Mouse (Mus musculus) liver, embryonic 14 days (tissue): ENCODE results near the gene Gm49392. TPM values are rescaled to one million over a fixed set of nuclear protein-coding genes. Genes with fewer than 3 reads are reported as not detected.

Experiments used
- polyA plus RNA-seq: library from polyadenylated mRNA; depleted of rRNA; stranded (reverse); fragments of >200 nt; gene quantifications from 2 replicates; pipeline ENCODE4 v1.2.3, GENCODE M21; 2012; rRNA removed

The Gm49392 gene
- 0.05 TPM in 1 of 2 replicates, not detected in the other for polyA plus RNA-seq

GRCm38 (mm10) chr13:60896794-60897193 lies at the start of gene Gm49392:
Gene Gm49392, minus strand, starts transcription at chr13:60896894.

DNA sequence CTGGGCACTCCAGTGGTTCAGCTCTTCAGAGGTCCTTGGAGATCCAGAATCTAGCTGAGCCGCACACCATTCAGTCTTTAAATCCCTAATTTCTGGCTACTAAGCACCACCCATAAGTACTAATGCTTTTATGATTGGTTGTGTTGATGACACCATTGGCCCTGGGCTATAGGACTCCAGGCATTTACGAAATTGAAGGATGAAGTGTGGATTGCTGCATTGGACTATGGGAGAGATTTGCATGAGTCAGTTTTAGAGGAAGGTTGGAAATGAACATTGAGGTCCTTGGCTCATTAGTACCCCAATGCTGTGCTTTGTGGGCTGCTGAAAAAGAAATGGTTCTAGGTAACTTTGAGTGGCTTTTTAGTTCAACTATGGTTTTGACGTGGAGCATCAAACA lies 45.2 kb upstream of the Gm49392 start, which contains the start of gene Tpbpa:
Tpbpa (minus strand) TSS at position 101 of the 400 bp plus-strand sequence.

DNA sequence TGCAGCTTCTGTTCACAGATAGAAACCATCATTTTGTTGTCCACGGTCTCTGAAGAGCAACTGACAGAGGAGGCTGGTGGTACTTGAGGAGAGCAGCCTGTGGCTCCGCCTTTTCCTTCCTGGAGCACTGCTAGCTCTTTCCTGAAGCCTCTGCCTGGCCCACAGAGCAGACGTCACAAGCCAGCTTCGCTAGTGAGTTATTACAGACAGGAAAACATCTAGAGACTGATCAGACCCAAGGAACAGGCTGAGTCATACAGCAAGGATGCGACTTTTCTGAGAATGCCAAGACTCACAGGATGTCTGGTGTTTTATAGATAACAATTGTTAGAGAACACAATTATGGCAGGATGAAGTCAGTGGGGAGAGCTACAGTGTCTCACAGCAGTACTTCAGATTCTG lies 39.8 kb upstream of the Gm49392 start, which contains the start of the genes Gm49391 and Ctla2a:
Gm49391 (minus strand) TSS at position 72 of the 402 bp plus-strand sequence.
Ctla2a (minus strand) TSS at position 126 of the 402 bp plus-strand sequence.

DNA sequence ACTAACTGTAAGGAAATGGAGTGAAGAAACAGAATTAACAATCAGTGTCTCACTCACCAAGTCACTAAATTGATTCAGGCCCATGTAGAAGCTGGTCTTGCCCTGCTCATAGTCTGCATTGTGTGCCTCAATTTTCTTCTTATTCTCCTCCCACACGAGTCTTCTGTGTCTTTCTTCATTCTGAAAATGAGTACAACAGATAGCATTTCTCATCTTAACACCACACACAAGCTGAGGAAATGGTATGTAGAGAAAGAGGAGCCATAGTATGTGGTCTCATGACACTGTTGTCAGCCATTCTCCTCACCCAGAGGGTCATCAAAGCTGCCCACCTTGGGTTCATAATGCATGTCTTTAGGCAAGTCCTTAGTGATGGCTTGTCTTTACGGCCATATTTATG lies 38.8 kb upstream of the Gm49392 start, which contains the start of gene Gm49393:
Gm49393 (minus strand) TSS at position 101 of the 400 bp plus-strand sequence.

DNA sequence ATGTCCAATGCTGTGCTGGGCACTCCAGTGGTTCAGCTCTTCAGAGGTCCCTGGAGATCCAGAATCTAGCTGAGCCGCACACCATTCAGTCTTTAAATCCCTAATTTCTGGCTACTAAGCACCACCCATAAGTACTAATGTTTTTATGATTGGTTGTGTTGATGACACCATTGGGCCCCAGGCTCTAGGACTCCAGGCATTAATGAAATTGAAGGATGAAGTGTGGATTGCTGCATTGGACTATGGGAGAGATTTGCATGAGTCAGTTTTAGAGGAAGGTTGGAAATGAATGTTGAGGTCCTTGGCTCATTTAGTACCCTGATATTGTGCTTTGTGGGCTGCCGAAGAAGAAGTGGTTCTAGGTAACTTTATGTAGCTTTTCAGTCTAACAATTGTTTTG lies 8.1 kb upstream of the Gm49392 start, which contains the start of gene Tpbpb:
Tpbpb (minus strand) TSS at position 101 of the 400 bp plus-strand sequence.

GRCm38 (mm10) chr13:60897328-60897727 lies 634 bp upstream of the Gm49392 start, which contains the start of gene Ctla2b:
Gene Ctla2b, minus strand, starts transcription at chr13:60897447.

GRCm38 (mm10) chr13:60864281-60864680 lies 32.4 kb downstream of the Gm49392 start, which contains the start of gene 4930486L24Rik:
Gene 4930486L24Rik, minus strand, starts transcription at chr13:60864475.

GRCm38 (mm10) chr13:60802749-60803148 lies 93.9 kb downstream of the Gm49392 start, which contains the start of gene Ctsll3:
Gene Ctsll3, minus strand, starts transcription at chr13:60802849.

Other genes with a start within 250 kb of the Gm49392 start
- not detected in 2 replicates for gene BC051665, start 110.5 kb downstream of the Gm49392 start, polyA plus RNA-seq
- gene Ctsll3, start 94.0 kb downstream of the Gm49392 start, polyA plus RNA-seq, result not detected in 2 replicates
- 0.15 TPM in 2 replicates for gene 4930486L24Rik, start 32.4 kb downstream of the Gm49392 start, polyA plus RNA-seq
- gene Ctla2b, start 553 bp upstream of the Gm49392 start, polyA plus RNA-seq, result 5.5 TPM in 2 replicates
- gene Tpbpb, start 8.0 kb upstream of the Gm49392 start, polyA plus RNA-seq, result 0.37 and 2.0 TPM in 2 replicates
- gene Gm49393, start 38.7 kb upstream of the Gm49392 start, polyA plus RNA-seq, result not detected in 2 replicates
- gene Gm49391, start 39.7 kb upstream of the Gm49392 start, polyA plus RNA-seq, result 5.8 and 6.1 TPM in 2 replicates
- 16.9 and 18.1 TPM in 2 replicates for gene Ctla2a, start 39.7 kb upstream of the Gm49392 start, polyA plus RNA-seq
- 0.69 and 2.2 TPM in 2 replicates for gene Tpbpa, start 45.1 kb upstream of the Gm49392 start, polyA plus RNA-seq
- 0.05 and 0.20 TPM in 2 replicates for gene Ctsj, start 109.1 kb upstream of the Gm49392 start, polyA plus RNA-seq
- gene Ctsq, start 143.7 kb upstream of the Gm49392 start, polyA plus RNA-seq, result 0.03 and 0.15 TPM in 2 replicates